Mouse (Mus musculus): ENCODE measurements at regions not wholly inside any gene's neighbourhood (a gene's known extent, or its start where the extent isn't known, plus 50 kb on each side); places are given as distances from the start of the nearest gene placed in this dataset.
A peak's percentile ranks its signal among the peaks of the same experiment; 100 is the strongest.

GRCm38 (mm10) chr13:111975549-111975948 lies 166.8 kb upstream of the Map3k1 start:
- DNase-seq (ENCODE audit: low spot score in 2 of 2), result no peak

DNA sequence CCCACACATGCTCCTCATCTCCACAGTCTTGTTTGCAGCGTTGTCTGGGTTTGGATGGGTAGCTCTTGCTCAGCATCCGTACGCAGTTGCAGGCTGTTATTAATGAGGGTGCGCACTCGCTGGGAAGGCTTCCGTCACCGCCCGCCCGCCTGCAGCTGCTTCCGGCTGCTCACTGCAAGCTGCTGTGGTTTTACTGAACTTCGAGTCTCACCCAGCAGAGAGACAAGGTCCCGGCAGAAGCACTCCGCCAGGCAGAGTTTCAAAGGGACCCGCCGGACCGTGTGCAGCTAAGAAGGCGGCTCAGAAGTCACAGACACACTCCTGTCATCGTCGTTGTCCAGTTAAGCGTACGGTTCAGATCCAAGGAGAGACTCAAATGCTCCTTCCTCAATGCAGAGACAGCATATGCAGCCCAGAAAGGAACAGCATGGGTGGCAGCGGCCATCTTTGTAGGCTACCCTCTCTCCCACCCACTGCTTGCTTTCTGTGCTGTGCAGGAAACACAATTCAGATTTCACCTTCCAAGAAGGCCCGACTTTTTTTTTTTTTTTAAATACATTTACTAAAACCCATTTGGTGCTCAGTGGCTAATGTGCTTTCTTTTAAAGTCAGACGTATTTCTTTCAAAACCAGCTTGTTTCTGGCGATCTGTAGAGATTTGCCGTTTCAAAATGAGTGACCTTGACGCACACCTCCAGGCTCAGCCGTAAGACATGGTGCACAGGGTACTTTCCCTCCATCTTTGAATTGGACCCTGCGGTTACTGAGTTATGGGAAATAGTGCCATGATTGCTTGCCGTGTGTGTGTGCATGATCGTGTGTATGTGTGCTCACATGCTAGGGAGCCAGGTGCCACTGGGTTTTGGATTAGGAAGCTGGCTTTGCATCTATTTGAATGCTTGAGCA lies 169.2 kb upstream of the Map3k1 start:
- no peak for DNase-seq (ENCODE audit: low spot score in 2 of 2)

DNA sequence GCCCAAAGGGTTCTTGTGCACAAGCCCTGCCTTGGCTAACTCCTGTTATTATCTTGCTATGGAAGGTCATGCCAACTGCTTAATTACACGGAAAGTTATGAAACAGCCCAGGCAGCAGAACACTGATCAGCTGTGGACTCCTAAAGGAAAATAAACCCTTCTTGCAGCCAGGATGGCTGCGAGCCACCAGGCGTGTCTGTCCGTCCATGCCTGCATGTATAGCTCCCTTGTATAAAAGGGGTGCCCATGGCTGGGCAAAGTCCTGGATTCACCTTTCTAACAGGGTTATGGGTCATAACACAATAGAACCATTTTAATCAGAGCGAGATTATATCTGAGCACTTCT lies 169.9 kb upstream of the Map3k1 start:
- DNase-seq (ENCODE audit: low spot score in 2 of 2), result no peak

GRCm38 (mm10) chr13:111979428-111980204 lies 170.8 kb upstream of the Map3k1 start:
- no peak for DNase-seq (ENCODE audit: low spot score in 2 of 2)

GRCm38 (mm10) chr13:111980205-111980595 lies 171.4 kb upstream of the Map3k1 start:
- DNase-seq (ENCODE audit: low spot score in 2 of 2), result no peak

DNA sequence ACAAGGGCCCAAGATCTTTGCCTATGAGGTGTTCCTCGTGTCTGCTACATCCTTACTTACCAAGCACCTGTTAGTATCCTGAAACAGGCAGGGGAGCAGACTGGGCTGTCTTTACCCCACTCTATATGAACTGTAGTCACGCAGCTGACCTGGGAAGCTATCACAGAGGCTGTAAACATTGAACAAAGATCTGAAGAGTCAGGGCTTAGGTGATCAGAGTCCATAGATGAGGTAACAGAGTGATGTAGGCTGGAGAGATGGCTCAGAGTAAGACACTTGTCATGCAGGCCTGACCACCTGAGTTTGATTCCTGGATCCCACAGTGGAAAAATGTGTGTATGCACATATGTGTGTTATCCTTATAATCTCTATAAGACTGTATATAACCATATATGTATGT lies 172.3 kb upstream of the Map3k1 start:
- no peak for DNase-seq (ENCODE audit: low spot score in 2 of 2)

GRCm38 (mm10) chr13:111982796-111983460 lies 174.1 kb upstream of the Map3k1 start:
- DNase-seq (ENCODE audit: low spot score in 2 of 2), result no peak

DNA sequence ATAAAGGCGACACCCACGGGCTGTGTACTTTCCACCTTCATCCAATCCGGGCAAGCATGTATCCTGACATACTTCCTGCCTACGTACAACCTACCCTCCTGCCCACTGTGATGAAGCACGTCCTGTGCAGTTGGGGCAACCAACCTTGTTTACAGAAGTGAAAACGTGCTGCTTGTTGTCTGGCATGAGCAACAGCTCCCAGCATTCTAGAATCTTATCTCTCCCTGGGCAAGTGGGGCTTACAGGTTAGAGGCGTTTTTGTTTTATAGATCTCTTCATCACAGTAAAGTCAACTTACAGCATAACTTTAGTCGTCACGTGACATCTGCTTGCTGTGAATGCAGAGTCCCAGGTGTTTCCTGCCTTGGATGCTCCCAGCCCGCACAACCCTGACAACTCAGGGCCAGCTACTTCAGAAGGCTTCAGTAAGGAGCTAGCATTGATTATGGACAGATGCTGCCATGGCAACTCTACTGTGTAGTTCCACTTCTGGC lies 175.3 kb upstream of the Map3k1 start:
- no peak for DNase-seq (ENCODE audit: low spot score in 2 of 2)

DNA sequence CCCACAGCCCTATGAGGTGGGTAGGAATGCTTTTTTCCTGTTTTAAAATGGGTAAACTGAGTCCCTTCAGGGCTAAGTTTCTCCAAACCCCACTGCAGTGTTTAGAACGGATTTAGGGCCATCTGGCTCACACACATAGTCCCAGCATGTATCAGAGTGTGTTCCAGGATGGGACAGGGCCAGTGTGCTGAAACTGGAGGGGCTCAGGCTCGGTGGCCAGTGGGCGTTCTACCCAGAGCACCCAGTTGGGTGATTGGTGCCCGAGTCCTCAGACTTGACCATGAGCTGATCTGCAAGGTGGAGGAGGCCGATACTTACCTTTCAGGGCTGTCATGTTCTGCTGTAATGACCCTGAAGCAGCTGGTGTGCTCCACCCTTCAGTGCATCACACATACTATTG lies 176.6 kb upstream of the Map3k1 start:
- DNase-seq (ENCODE audit: low spot score in 2 of 2), result no peak

GRCm38 (mm10) chr13:111986681-111987080 lies 177.9 kb upstream of the Map3k1 start:
- no peak for DNase-seq (ENCODE audit: low spot score in 2 of 2)

GRCm38 (mm10) chr13:111987420-111987819 lies 178.6 kb upstream of the Map3k1 start:
- no peak for DNase-seq (ENCODE audit: low spot score in 2 of 2)

DNA sequence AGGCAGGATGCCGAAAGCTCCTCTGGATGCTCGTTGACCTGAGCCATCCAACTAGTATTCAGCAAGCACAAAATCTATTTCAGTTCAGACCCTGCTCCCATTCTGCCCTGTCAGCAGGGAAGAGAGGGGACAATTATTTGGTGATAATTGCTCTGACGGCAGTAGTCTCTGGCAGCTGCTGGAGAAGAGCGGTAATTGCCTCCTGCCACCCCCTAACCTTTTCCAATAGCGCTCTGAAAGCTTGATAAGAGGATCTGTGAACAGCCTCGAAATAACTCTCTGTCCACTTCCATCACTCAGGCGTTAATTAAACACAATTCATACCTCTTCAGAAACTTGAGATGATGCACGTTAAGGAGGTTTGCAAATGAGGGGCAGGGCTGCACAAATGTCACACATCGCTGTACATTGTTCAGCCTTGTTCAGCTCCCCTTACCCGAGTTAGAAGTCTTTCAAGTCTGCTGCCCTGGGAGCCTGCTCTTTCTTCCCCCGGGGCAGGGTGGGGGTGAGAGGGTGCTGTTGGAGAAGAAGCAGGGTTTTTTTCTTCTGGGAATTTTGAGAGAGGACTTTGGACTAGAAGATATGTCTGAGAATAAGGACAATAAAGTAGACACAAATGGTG lies 182.2 kb upstream of the Map3k1 start:
- DNase-seq (ENCODE audit: low spot score in 2 of 2), result no peak

DNA sequence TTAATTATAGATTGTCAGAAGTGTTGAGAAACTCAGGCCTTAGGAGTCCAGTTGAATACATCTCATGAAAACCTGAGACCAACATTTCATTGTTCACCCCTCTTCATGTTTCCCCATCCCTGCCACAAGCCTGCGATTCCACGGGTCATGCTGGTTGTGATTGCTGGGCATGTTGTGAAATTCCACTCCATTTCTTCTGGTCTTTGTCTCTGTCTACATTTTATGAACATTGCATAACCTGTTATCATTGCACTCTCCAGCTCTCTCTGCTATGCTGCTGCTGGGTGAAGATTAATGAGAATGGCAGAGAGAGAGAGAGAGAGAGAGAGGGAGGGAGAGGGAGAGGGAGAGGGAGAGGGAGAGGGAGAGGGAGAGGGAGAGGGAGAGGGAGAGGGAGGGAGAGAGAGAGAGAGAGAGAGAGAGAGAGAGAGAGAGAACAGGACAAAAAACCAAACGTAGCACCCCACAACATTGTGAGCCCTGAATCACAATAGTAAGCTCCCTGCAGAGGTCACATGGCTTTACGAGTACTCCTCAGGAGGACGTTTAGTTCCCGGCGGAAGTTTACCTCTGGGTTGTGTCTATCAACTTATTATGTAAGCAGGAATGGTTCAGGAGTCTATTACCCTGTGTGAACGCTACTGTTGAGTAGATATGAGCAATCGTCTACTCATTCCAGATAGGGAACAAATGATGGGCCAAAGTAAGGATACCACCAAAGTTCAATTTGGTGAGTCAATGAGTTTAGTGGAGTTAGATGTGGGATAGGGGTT lies 183.5 kb upstream of the Map3k1 start:
- no peak for DNase-seq (ENCODE audit: low spot score in 2 of 2)

GRCm38 (mm10) chr13:111994862-111995490 lies 186.2 kb upstream of the Map3k1 start:
- no peak for DNase-seq (ENCODE audit: low spot score in 2 of 2)

DNA sequence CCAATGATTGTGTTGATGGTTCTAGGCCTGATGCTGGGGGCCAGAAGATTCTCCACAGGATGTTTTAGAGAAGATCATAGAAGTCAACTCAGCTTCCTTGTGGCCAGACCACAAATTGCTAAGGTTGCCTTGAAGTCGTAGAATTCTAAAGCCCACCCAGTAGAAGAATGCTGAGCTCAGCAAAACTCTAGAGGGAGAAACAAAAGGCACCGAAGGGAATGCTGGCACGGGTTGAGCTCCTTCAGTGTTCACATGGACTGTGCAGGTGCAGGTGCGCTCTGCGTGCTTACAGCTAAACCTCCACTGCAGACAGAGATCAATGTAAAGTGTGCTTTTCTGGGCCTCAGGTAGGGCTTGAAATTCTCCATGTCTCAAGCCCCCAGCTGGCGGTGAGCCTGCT lies 186.9 kb upstream of the Map3k1 start:
- no peak for DNase-seq (ENCODE audit: low spot score in 2 of 2)

DNA sequence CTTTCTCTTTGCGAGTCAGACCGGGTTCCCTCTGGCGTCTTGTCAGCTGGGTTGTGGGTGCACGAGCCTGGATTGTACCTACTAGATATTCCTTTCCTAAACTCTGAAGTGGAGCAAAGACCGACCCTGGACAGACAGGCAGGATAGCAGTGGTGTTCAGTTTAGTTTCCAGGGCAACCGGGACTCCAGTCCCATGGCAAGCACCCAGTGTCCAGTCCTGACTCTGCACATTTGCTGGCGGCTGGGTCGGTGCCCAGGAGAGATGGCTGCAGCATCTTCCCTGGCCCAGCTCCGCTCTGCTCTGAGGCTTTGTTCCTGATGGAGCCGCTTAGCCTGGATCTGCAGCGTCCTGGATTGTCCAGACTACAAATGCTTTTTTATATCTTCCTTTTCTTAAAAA lies 188.1 kb upstream of the Map3k1 start:
- peak in 1 of 2 experiments; percentile 15 for DNase-seq (ENCODE audit: low spot score in 2 of 2)

- DNase-seq (ENCODE audit: low spot score in 2 of 2), result no peak
Observed at GRCm38 (mm10) chr13:111997980-111998945, 189.5 kb upstream of the Map3k1 start.

DNA sequence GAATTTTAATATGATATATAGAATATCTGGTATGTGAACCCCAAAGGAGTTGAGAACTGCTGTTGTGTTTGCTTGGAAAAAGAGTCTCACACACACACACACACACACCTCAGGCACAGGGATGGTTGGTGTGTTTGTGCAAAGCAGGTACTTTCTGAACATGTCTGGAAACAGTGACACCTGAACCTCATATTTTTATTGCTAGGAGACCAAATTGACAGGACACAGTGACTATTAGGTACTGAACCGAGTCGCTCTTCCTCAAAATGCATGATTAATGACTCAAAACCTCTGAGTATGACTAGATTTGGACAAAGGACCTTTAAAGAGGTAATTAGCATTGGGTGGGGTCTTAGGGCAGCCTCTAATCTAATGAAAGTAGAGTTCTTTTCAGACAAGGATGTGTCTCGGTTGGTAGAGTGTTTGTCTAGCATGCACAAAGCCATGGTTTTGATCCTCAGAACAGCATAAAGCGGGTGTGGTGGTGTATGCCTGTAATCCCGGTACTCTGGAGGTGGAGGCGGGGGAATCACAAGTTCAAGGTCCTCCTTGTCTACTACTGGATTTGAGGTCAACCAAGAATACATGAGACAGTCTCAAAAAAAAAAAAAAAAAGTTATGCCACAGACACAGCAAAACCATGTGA lies 191.0 kb upstream of the Map3k1 start:
- DNase-seq (ENCODE audit: low spot score in 2 of 2), result no peak

GRCm38 (mm10) chr13:112000293-112000665 lies 191.5 kb upstream of the Map3k1 start:
- no peak for DNase-seq (ENCODE audit: low spot score in 2 of 2)

Measured in left cerebral cortex, adult 8-10 months (tissue).